Mouse (Mus musculus) heart, postnatal 0 days (tissue): ENCODE data around the gene Usb1. TPM values are rescaled to one million over a fixed set of nuclear protein-coding genes. Genes with fewer than 3 reads are reported as not detected.

Experiments
- ATAC-seq: fragments of 200-750 bp; cut with Nextera tagmentation; 2 replicates; pipeline ENCODE4 v1.8.0; 2017; ENCODE audit warnings: low read depth, moderate number of reproducible peaks, moderate library complexity; ENCODE audit not compliant: insufficient read depth
- DNase-seq: peaks from one replicate; pipeline ENCODE4 v3.0.0-alpha.2; 2016; ENCODE audit warnings: low spot score
- H3K27ac ChIP-seq: fragments of 300-500 bp; sonication (generic); 2 replicates; pipeline ENCODE4 v1.5.1; 2014; ENCODE audit warnings: low read depth, mild to moderate bottlenecking
- H3K27me3 ChIP-seq: fragments of 300-500 bp; sonication (generic); 2 replicates; pipeline ENCODE4 v1.6.1; 2014; ENCODE audit warnings: low read length, mixed read lengths; ENCODE audit not compliant: control insufficient read depth, insufficient read depth
- H3K36me3 ChIP-seq: fragments of 300-500 bp; sonication (generic); replicated peaks from 2 replicates; pipeline ENCODE4 v1.6.1; 2014; ENCODE audit warnings: low read length, mixed read lengths; ENCODE audit not compliant: control insufficient read depth, insufficient read depth
- H3K4me1 ChIP-seq: fragments of 300-500 bp; sonication (generic); 2 replicates; pipeline ENCODE4 v1.6.1; 2014; ENCODE audit warnings: antibody characterized with exemption; ENCODE audit not compliant: control insufficient read depth, insufficient read depth
- H3K4me2 ChIP-seq: fragments of 300-500 bp; sonication (generic); 2 replicates; pipeline ENCODE4 v1.6.1; 2014; ENCODE audit warnings: low read depth, mild to moderate bottlenecking, low read length, moderate library complexity
- H3K4me3 ChIP-seq: fragments of 300-500 bp; sonication (generic); 2 replicates; pipeline ENCODE4 v1.5.1; 2014; ENCODE audit warnings: low read depth, low read length
- H3K9ac ChIP-seq: fragments of 300-500 bp; sonication (generic); replicated peaks from 2 replicates; pipeline ENCODE4 v1.6.1; 2014; ENCODE audit warnings: low read depth, low read length, mixed read lengths
- H3K9me3 ChIP-seq: fragments of 300-500 bp; sonication (generic); replicated peaks from 2 replicates; pipeline ENCODE4 v1.6.1; 2016; ENCODE audit warnings: low read length; ENCODE audit not compliant: control insufficient read depth
- CTCF ChIP-seq: IDR thresholded peaks from 2 replicates; pipeline ENCODE4 v1.5.1; 2016; ENCODE audit warnings: antibody characterized with exemption, control low read depth, low read depth
- EP300 ChIP-seq: IDR thresholded peaks from 2 replicates; pipeline ENCODE4 v1.6.1; 2016; ENCODE audit warnings: antibody characterized with exemption, low read depth
- WGBS: fragments of 180-500 bp; shearing (Covaris S2); extraction: QIAGEN DNeasy Blood & Tissue Kit; methylation state at CpG from one replicate; pipeline ENCODE4 v1.1.7; 2014; 5-methylcytosine and 5-hydroxymethylcytosine counted together
- polyA plus RNA-seq: library from polyadenylated mRNA; unstranded; fragments of >200 nt; fragmentation: Nextera tagmentation; extraction: Ambion mirVana; gene quantifications from 2 replicates; pipeline ENCODE4 v1.2.1, GENCODE M21; 2015
- total RNA-seq: library from RNA; depleted of rRNA; stranded (reverse); fragments of >200 nt; gene quantifications from 2 replicates; pipeline ENCODE4 v1.2.3, GENCODE M21; 2014; ENCODE audit warnings: low replicate concordance

Usb1 gene
- total and polyA plus RNA-seq, 2 experiments from 2014 or later, result 28.8 to 49.0 TPM

DNA sequence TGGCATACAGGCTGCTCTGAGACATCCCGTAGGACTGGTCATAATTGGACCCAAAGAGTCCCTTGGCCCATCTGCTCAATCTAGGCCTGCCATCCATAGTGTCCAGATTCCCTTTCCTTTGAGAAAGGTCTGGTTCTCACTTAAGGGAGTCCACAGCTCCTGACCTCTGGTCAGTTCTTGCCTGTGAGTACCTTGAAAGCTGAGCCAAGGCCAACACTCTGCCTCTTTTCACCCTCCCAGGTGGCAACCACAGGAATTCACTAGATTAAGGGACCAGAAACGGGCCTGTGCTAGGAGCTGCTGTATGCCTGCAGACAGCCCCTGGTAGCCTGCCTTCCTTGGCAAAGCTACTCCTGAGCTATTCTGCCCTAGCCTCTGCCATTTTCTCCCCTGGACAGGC is 22.5 kb downstream of the Usb1 start:
- peak overlapping the region; percentile 83 for H3K4me3 ChIP-seq
- peaks cover 68% of the 10 kb centered on the region for H3K4me1 ChIP-seq
- no peak for ATAC-seq

DNA sequence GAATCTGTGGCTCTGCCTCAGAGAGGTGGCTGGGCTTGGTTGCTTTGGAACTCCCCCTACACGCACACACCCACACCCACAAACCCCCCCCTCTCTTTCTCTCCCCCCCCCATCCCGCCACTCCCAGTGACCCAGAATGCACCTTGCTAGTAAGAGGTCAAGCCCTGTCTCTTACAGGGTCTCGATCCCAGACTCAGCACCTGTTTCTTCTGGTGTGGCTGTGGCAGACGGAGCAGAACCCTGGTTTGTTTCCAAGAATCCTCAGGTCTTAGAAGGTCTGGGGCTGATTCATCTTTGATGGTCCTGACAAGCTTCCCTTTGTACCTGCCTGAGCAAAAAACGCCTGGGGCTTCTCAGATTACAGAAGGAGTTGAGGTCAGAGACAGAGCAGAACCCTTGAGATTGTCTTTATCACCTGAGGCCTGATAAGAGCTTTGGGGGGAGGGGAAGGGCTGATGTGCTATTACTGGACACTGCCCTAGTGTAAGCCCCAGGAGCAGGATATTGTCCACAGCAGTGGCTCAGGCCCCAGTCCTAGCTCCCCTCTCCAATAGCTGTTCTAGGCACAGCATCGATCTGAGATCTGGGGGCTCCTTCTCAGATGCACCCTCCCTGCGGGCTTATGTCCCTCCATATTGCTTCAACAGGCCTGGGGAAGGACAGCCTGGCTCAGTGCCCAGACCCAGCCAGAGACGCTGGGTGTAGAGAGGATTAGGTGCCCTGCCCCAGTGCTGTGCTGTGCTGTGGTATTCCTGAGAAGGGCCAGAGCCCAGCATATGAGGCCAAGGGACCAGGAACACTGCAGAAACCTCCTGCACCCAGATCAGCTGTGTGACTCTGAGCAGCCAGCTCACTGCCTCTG is 26.7 kb downstream of the Usb1 start:
- Histone ChIP-seq H3K9me3 (no peaks in the 10 kb centered on the region), H3K4me1 (peaks cover 91% of the 10 kb centered on the region), H3K4me2 (peak overlapping the region; percentile 37), H3K36me3 (no peaks in the 10 kb centered on the region; the same call in 1 of the 2 replicates), H3K27me3 (no peaks in the 10 kb centered on the region), H3K4me3 (no peak overlapping the region), H3K9ac (peak overlapping the region; percentile 40; the same call in 1 of the 2 replicates), H3K27ac (peak overlapping the region; percentile 77)
- WGBS, result 13% methylated on average over 8 of the region's 8 CpGs
- ATAC-seq, result no peak
- TF ChIP-seq EP300 (0 out of 2 replicates have a peak, but pooled peaks have one; percentile 27), CTCF (no peak)
- DNase-seq, result no peak

More for the DNA sequence above, 22.5 kb downstream of the Usb1 start:
- Histone ChIP-seq H3K9me3 (no peaks in the 10 kb centered on the region), H3K4me2 (peak overlapping the region; percentile 76), H3K36me3 (no peaks in the 10 kb centered on the region; the same call in 1 of the 2 replicates), H3K27me3 (no peaks in the 10 kb centered on the region), H3K9ac (peak overlapping the region; percentile 92), H3K27ac (no peak overlapping the region)
- no peak for DNase-seq
- 38% methylated on average over 2 of the region's 2 CpGs for WGBS
- TF ChIP-seq EP300, result no peak
- no peak for TF ChIP-seq CTCF

DNA sequence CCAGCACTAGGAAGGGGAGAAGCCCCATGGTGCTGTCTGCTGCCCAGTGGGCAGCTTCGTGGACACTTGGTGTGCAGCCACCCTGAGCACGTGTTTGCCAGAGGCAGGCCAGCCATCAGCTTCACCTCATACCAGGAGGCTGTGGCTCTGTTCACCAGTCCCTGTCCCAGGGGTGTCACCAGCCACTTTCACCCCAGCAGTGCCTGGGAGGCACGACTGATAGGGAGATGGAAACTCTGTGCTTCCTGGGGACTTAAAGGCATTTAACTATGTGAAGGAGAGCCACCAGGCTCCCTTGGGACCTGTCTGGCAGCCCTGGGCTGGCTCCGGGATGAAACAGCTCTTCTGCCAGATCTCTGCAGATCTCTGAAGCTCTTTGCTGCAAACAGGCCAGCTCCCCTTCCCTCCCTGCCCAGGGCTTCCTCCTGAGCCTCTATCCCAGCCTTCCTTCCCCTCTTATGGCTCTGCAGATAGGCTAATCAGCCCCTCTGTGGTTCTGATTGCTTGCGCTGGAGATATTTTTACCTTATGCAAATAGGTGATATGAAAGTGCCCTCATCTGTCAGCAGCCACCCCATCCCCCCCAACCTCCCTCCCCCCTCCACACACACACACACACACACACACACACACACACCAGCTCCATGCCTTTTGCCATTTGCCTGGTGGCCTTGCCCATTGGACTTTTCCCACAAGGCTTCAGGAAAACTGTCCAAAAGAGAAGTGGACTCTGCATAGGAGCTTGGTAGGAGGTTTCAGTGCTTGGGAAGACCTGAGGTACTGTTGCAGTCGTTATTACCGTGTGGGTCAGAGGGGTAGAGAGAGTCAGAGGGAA is 28.3 kb downstream of the Usb1 start:
- H3K4me3 ChIP-seq, result no peak overlapping the region

DNA sequence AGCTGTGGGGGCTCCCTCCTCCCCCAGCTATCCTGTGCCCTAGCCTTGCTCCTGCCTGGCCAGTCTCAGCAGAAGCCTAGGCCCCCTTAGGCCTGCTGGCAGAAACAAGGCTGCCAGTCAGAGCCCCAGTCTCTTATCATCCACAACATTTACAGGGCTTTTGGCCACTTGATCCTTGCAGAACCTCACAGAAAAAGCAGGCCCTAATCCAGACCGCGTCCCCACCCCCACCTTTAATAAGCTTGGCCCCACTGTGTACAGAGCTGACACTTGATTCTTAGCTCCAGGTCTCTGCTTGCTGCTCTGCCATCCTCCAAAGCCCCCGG is 28.9 kb downstream of the Usb1 start:
- H3K4me1 ChIP-seq, result peaks cover 80% of the 10 kb centered on the region
- peak overlapping the region; percentile 77 for H3K27ac ChIP-seq
- no peaks in the 10 kb centered on the region for H3K9me3 ChIP-seq
- peak overlapping the region; percentile 23 for H3K9ac ChIP-seq
- WGBS, result 21% methylated on average over 3 of the region's 3 CpGs
- peaks cover 1% of the 10 kb centered on the region; the same call in 1 of the 2 replicates for H3K36me3 ChIP-seq
- ATAC-seq (no peak), DNase-seq (no peak)
- no peak for TF ChIP-seq EP300
- TF ChIP-seq CTCF, result no peak
- no peak overlapping the region; the same call in 1 of the 2 replicates for H3K4me2 ChIP-seq
- H3K4me3 ChIP-seq, result no peak overlapping the region
- H3K27me3 ChIP-seq, result no peaks in the 10 kb centered on the region

More for the DNA sequence above, 28.3 kb downstream of the Usb1 start:
- no peaks in the 10 kb centered on the region; the same call in 1 of the 2 replicates for H3K36me3 ChIP-seq
- H3K4me2 ChIP-seq, result peak overlapping the region; percentile 37
- no peaks in the 10 kb centered on the region for H3K9me3 ChIP-seq
- H3K9ac ChIP-seq, result peak overlapping the region; percentile 23
- 10% methylated on average over 7 of the region's 7 CpGs for WGBS
- TF ChIP-seq CTCF (no peak), EP300 (no peak)
- H3K27ac ChIP-seq, result peak overlapping the region; percentile 77
- H3K4me1 ChIP-seq, result peaks cover 80% of the 10 kb centered on the region
- DNase-seq, result no peak
- no peaks in the 10 kb centered on the region for H3K27me3 ChIP-seq
- peak; percentile 39 for ATAC-seq

DNA sequence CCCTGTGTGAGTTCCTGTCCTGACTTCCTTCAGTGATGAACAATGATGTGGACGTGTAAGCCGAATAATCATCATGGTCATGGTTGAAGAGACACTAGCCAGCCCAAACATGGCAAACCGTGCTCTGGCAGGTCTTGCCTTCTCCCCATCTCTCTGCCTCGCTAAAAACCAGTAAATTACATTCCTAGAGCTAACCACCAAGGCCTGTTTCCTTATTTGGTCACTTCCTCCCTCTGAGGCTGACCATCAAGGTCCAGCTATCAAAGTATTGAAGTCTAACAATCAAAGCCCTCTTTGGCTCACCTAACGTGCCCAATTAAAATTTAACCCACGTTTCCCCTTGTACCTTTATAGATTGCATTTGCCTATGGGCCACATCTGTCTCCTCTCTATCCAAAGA is 30.2 kb downstream of the Usb1 start:
- no peak overlapping the region for H3K27ac ChIP-seq
- peaks cover 75% of the 10 kb centered on the region for H3K4me1 ChIP-seq
- no peak for ATAC-seq

More for the DNA sequence above, 30.2 kb downstream of the Usb1 start:
- no peak for DNase-seq
- Histone ChIP-seq H3K9me3 (no peaks in the 10 kb centered on the region), H3K27me3 (no peaks in the 10 kb centered on the region), H3K4me2 (no peak overlapping the region), H3K9ac (no peak overlapping the region), H3K36me3 (peaks cover 8% of the 10 kb centered on the region), H3K4me3 (no peak overlapping the region)
- 46% methylated on average over 6 of the region's 6 CpGs for WGBS
- TF ChIP-seq EP300, result no peak
- TF ChIP-seq CTCF, result no peak
